In genomic region chr6:51708011-51708410, GRCm38 (mm10) we compare ENCODE assay signal across 15 mouse cellular contexts.
DNase-seq lines count a peak whose midpoint lies in the region; ATAC-seq lines count a peak whose summit lies in the region.
"Had no signal": no experiment of that assay in that cellular context is flagged by ENCODE, and none has a peak within 500 bp of the region (broad histone marks: within the 10 kb centered on the region; RNA-seq: fewer than 3 reads in every experiment).

No protein-coding gene starts in this region.

- no peaks in the 10 kb centered on the region for H3K9me3 ChIP-seq in forebrain, embryonic 15.5 days
- H3K9me3 ChIP-seq in forebrain, embryonic 12.5 days = no peaks in the 10 kb centered on the region
- H3K9me3 ChIP-seq in neural tube, embryonic 11.5 days (ENCODE audit: control insufficient read depth, low read length) = no peaks in the 10 kb centered on the region
- H3K9me3 ChIP-seq in neural tube, embryonic 15.5 days (replicated peaks) = no peaks in the 10 kb centered on the region
- H3K9me3 ChIP-seq: embryonic facial prominence, embryonic 15.5 days had no signal

- peaks cover 8% of the 10 kb centered on the region; the same call in 1 of the 2 replicates for H3K4me1 ChIP-seq in forebrain, embryonic 15.5 days
- peaks cover 14% of the 10 kb centered on the region; the same call in 1 of the 2 replicates for H3K4me1 ChIP-seq in forebrain, embryonic 12.5 days
- H3K4me1 ChIP-seq in neural tube, embryonic 11.5 days (ENCODE audit: control insufficient read depth, insufficient read depth, low read length) = peaks cover 26% of the 10 kb centered on the region
- peaks cover 35% of the 10 kb centered on the region for H3K4me1 ChIP-seq in neural tube, embryonic 15.5 days

- H3K4me2 ChIP-seq in forebrain, embryonic 15.5 days (replicated peaks) = no peak overlapping the region
- H3K4me2 ChIP-seq in forebrain, embryonic 12.5 days = no peak overlapping the region
- no peak overlapping the region for H3K4me2 ChIP-seq in neural tube, embryonic 11.5 days (ENCODE audit: low read depth)
- no peak overlapping the region for H3K4me2 ChIP-seq in neural tube, embryonic 15.5 days
- H3K4me2 ChIP-seq: embryonic facial prominence, embryonic 15.5 days had no signal

- no peak for ATAC-seq in forebrain, embryonic 15.5 days (replicated peaks)
- no peak for ATAC-seq in forebrain, embryonic 12.5 days (ENCODE audit: low FRiP score)
- ATAC-seq in neural tube, embryonic 11.5 days (ENCODE audit: insufficient read depth, low FRiP score, low TSS enrichment) = no peak
- ATAC-seq in neural tube, embryonic 15.5 days (ENCODE audit: low FRiP score) = no peak
- ATAC-seq: inflammation-experienced regulatory T-cells, adult 6 months had no signal

- H3K27me3 ChIP-seq in forebrain, embryonic 15.5 days = no peaks in the 10 kb centered on the region
- H3K27me3 ChIP-seq in forebrain, embryonic 12.5 days = no peaks in the 10 kb centered on the region
- H3K27me3 ChIP-seq in neural tube, embryonic 11.5 days (ENCODE audit: control insufficient read depth, insufficient read depth, low read length) = no peaks in the 10 kb centered on the region
- H3K27me3 ChIP-seq in neural tube, embryonic 15.5 days (replicated peaks) = no peaks in the 10 kb centered on the region
- H3K27me3 ChIP-seq: embryonic facial prominence, embryonic 15.5 days had no signal

- H3K4me3 ChIP-seq in forebrain, embryonic 15.5 days = no peak overlapping the region
- H3K4me3 ChIP-seq in forebrain, embryonic 12.5 days (replicated peaks) = no peak overlapping the region
- no peak overlapping the region for H3K4me3 ChIP-seq in neural tube, embryonic 11.5 days (ENCODE audit: low read depth, low read length)
- no peak overlapping the region for H3K4me3 ChIP-seq in neural tube, embryonic 15.5 days (replicated peaks)
- H3K4me3 ChIP-seq: embryonic facial prominence, embryonic 15.5 days had no signal

- no peaks in the 10 kb centered on the region for H3K36me3 ChIP-seq in forebrain, embryonic 15.5 days
- no peaks in the 10 kb centered on the region for H3K36me3 ChIP-seq in forebrain, embryonic 12.5 days (replicated peaks)
- no peaks in the 10 kb centered on the region for H3K36me3 ChIP-seq in neural tube, embryonic 11.5 days (ENCODE audit: control insufficient read depth, insufficient read depth, low read length)
- H3K36me3 ChIP-seq in neural tube, embryonic 15.5 days = no peaks in the 10 kb centered on the region
- H3K36me3 ChIP-seq: embryonic facial prominence, embryonic 15.5 days had no signal

- 0 out of 2 replicates have a peak overlapping the region, but pooled peaks have one; percentile 2 for H3K27ac ChIP-seq in forebrain, embryonic 15.5 days (replicated peaks)
- no peak overlapping the region for H3K27ac ChIP-seq in forebrain, embryonic 12.5 days
- 0 out of 2 replicates have a peak overlapping the region, but pooled peaks have one; percentile 60 for H3K27ac ChIP-seq in neural tube, embryonic 11.5 days (ENCODE audit: low read depth, low read length)
- H3K27ac ChIP-seq in neural tube, embryonic 15.5 days (replicated peaks) = peak overlapping the region; percentile 61
- H3K27ac ChIP-seq: embryonic facial prominence, embryonic 15.5 days had no signal

- WGBS in forebrain, embryonic 15.5 days = 47% methylated on average over 6 of the region's 6 CpGs
- WGBS in forebrain, embryonic 12.5 days = 46% methylated on average over 6 of the region's 6 CpGs
- 11% methylated on average over 6 of the region's 6 CpGs for WGBS in neural tube, embryonic 11.5 days
- 10% methylated on average over 6 of the region's 6 CpGs for WGBS in neural tube, embryonic 15.5 days

- DNase-seq in neural tube, embryonic 11.5 days (ENCODE audit: low spot score) = no peak
- no peak for DNase-seq in neural tube, embryonic 10.5 days (ENCODE audit: extremely low spot score, low spot score)
- DNase-seq in mesoderm, embryonic 11.5 days (ENCODE audit: low read depth, low spot score) = peak; percentile 61
- no peak for DNase-seq in cerebellum, adult 11-12 months
- DNase-seq in yolk sac, embryonic 10.5 days (ENCODE audit: low spot score) = no peak
- DNase-seq: B cell, adult 2 months; cerebellum, adult 18-20 months; lung, postnatal 14 days; right cerebral cortex, postnatal 25 days; thymus, postnatal 4 days had no signal

- H3K9ac ChIP-seq in forebrain, embryonic 15.5 days (replicated peaks) = no peak overlapping the region
- no peak overlapping the region for H3K9ac ChIP-seq in forebrain, embryonic 12.5 days
- no peak overlapping the region for H3K9ac ChIP-seq in neural tube, embryonic 11.5 days (ENCODE audit: low read length)
- no peak overlapping the region for H3K9ac ChIP-seq in neural tube, embryonic 15.5 days (replicated peaks)
- H3K9ac ChIP-seq: embryonic facial prominence, embryonic 15.5 days had no signal
